8 mouse cellular contexts compared by ENCODE assay signal in the genomic region with DNA sequence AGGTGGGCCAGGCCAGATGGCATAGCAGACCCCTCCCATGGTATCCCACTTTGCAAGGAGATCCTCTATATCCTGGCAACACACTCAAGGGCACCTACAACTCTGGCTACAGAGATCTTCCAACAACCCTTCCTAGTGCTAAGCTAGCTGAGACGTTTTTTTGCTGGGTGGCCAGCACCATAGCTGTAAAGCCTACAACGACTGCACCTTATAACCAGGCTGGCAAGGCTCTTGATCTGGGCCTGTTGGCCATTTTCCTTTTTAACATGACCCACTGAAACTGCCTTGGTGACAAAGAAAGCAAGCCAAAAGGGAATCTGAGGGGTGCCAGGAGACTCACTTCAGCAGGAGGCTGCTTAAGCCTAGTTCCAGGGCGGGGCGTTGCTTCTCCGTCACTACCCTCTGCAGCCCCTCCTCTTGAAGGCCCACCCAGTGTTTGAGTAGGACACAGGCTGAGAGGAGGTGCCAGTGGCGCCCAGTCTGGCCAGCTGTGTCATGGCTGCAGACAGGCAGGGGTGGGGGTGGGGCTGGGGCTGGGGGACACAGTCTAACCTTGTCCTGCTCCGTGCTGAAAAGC. TPM values are rescaled to one million over a fixed set of nuclear protein-coding genes. Genes with fewer than 3 reads are reported as not detected.
DNase-seq lines count a peak whose midpoint lies in the region; ATAC-seq and TF ChIP-seq lines count a peak whose summit lies in the region.

No protein-coding gene starts in this region.

- H3K36me3 ChIP-seq in MEL (ENCODE audit: control insufficient read depth in 1 of 2, insufficient read depth in 2 of 2, low read length in 2 of 2) (peaks cover 0 to 53% of the 10 kb centered on the region in 2 experiments; a peak in 2 of 4 replicates), macrophage (ENCODE audit: inconsistent target) (no peaks in the 10 kb centered on the region)
- H3K36me3 ChIP-seq in intestine, embryonic 16.5 days (ENCODE audit: control insufficient read depth, insufficient read depth, low read length) = no peaks in the 10 kb centered on the region
- H3K36me3 ChIP-seq in stomach, postnatal 0 days (ENCODE audit: control insufficient read depth, insufficient read depth, low read length) = no peaks in the 10 kb centered on the region

- H3K27ac ChIP-seq in MEL (ENCODE audit: control insufficient read depth, low read depth, low read length) (peak overlapping the region; percentile 85), macrophage (peak overlapping the region; percentile 99)
- peak overlapping the region; percentile 54; the same call in 1 of the 2 replicates for H3K27ac ChIP-seq in intestine, embryonic 16.5 days (ENCODE audit: low read length)
- peak overlapping the region; percentile 89 for H3K27ac ChIP-seq in stomach, postnatal 0 days (replicated peaks)

- intact Hi-C loops in gastrocnemius, postnatal 36 days (cut with DNase I) = no loop called here

- WGBS in intestine, embryonic 16.5 days = 44% methylated on average over 7 of the region's 7 CpGs
- 14% methylated on average over 7 of the region's 7 CpGs for WGBS in macrophage (ENCODE audit: missing documents)
- WGBS in stomach, postnatal 0 days = 29% methylated on average over 7 of the region's 7 CpGs

- TF ChIP-seq POLR2A in MEL (IDR thresholded peaks at IDR 0.05; ENCODE audit: control insufficient read depth in 1 of 2, insufficient read depth in 1 of 2, low read depth in 1 of 2, low read length in 2 of 2, poor library complexity in 1 of 2) = peak in 1 of 2 experiments; percentile 48; a peak in 1 of 4 replicates

- peak overlapping the region; percentile 56 for H3K9ac ChIP-seq in MEL (ENCODE audit: control insufficient read depth, low read depth, low read length, poor library complexity, severe bottlenecking)
- peak overlapping the region; percentile 10; the same call in 1 of the 2 replicates for H3K9ac ChIP-seq in intestine, embryonic 16.5 days (ENCODE audit: low read depth, low read length)
- H3K9ac ChIP-seq in stomach, postnatal 0 days (ENCODE audit: low read length) = 0 out of 2 replicates have a peak overlapping the region, but pooled peaks have one; percentile 13

- no peaks in the 10 kb centered on the region for H3K9me3 ChIP-seq in MEL (replicated peaks; ENCODE audit: insufficient read depth, low read length)
- H3K9me3 ChIP-seq in intestine, embryonic 16.5 days (ENCODE audit: control insufficient read depth, low read length) = no peaks in the 10 kb centered on the region
- H3K9me3 ChIP-seq in stomach, postnatal 0 days (ENCODE audit: control insufficient read depth, low read length) = no peaks in the 10 kb centered on the region

- no peak for TF ChIP-seq CTCF in MEL (IDR thresholded peaks at IDR 0.05 in 2 of 3, conservative IDR thresholded peaks at IDR 0.05 in 1 of 3; ENCODE audit: control insufficient read depth in 1 of 3, insufficient read depth in 1 of 3, low read depth in 2 of 3, low read length in 3 of 3, poor library complexity in 1 of 3, severe bottlenecking in 1 of 3)
- TF ChIP-seq CTCF in stomach, postnatal 0 days (IDR thresholded peaks at IDR 0.05; ENCODE audit: low read depth) = no peak

- H3K4me2 ChIP-seq in intestine, embryonic 16.5 days (ENCODE audit: low read depth, low read length) = no peak overlapping the region
- H3K4me2 ChIP-seq in stomach, postnatal 0 days (replicated peaks; ENCODE audit: low read depth) = no peak overlapping the region

- peaks cover 25 to 62% of the 10 kb centered on the region in 2 experiments for H3K4me1 ChIP-seq in MEL (ENCODE audit: control insufficient read depth in 1 of 2, insufficient read depth in 2 of 2, low read length in 2 of 2)
- peaks cover 51% of the 10 kb centered on the region for H3K4me1 ChIP-seq in intestine, embryonic 16.5 days (ENCODE audit: control insufficient read depth, insufficient read depth, low read length)
- H3K4me1 ChIP-seq in stomach, postnatal 0 days (replicated peaks; ENCODE audit: control insufficient read depth, insufficient read depth) = peaks cover 18% of the 10 kb centered on the region

- peak; percentile 16; the same call in 1 of the 2 replicates for ATAC-seq in intestine, embryonic 16.5 days
- ATAC-seq in stomach, postnatal 0 days (ENCODE audit: low FRiP score, low TSS enrichment) = peak; percentile 69
- no peak for ATAC-seq in activated CD4-positive, CD25-positive, alpha-beta regulatory T cell, adult 4 months

- no peak for TF ChIP-seq RAD21 in MEL (IDR thresholded peaks at IDR 0.05; ENCODE audit: low read depth, low read length)

- TF ChIP-seq EP300 in MEL (IDR thresholded peaks at IDR 0.05; ENCODE audit: low read depth in 1 of 2, low read length in 2 of 2) = no peak
- no peak for TF ChIP-seq EP300 in stomach, postnatal 0 days (optimal IDR thresholded peaks at IDR 0.05)

- peak; percentile 65 for DNase-seq in 416B (ENCODE audit: low read depth)
- peak; percentile 80 for DNase-seq in MEL (ENCODE audit: low read depth, low spot score)
- DNase-seq in gastrocnemius, postnatal 36 days = peak; percentile 50 to 66
- DNase-seq in stomach, postnatal 0 days (ENCODE audit: low spot score) = peak; percentile 68
- no peak for DNase-seq in layer of hippocampus, postnatal 10 days (ENCODE audit: low spot score in 2 of 2)

- H3K27me3 ChIP-seq in MEL (ENCODE audit: control insufficient read depth in 1 of 2, insufficient read depth in 2 of 2, low read length in 2 of 2) = no peaks in the 10 kb centered on the region
- no peaks in the 10 kb centered on the region for H3K27me3 ChIP-seq in intestine, embryonic 16.5 days (replicated peaks; ENCODE audit: control insufficient read depth, insufficient read depth, low read length)
- H3K27me3 ChIP-seq in stomach, postnatal 0 days (ENCODE audit: control insufficient read depth, insufficient read depth, low read length) = no peaks in the 10 kb centered on the region

- peak overlapping the region; percentile 24 to 49 for H3K4me3 ChIP-seq in MEL (ENCODE audit: control insufficient read depth in 1 of 2, insufficient read depth in 1 of 2, low read depth in 2 of 2, low read length in 2 of 2)
- H3K4me3 ChIP-seq in intestine, embryonic 16.5 days (ENCODE audit: low read length) = no peak overlapping the region
- H3K4me3 ChIP-seq in macrophage (ENCODE audit: inconsistent target) = no peak overlapping the region
- H3K4me3 ChIP-seq in stomach, postnatal 0 days (ENCODE audit: low read depth, low read length) = no peak overlapping the region

- H3K79me2 ChIP-seq in MEL (ENCODE audit: control insufficient read depth, insufficient read depth, low read length, poor library complexity) (peaks cover 40% of the 10 kb centered on the region), macrophage (ENCODE audit: inconsistent target) (peaks cover 82% of the 10 kb centered on the region)

TF ChIP-seq in MEL, 35 proteins besides CTCF, POLR2A, EP300 and RAD21:
- no peak for TF ChIP-seq ETS1 (IDR thresholded peaks at IDR 0.05; ENCODE audit: low read depth, low read length)
- no peak; the same call in 1 of the 2 replicates for TF ChIP-seq MAZ (IDR thresholded peaks at IDR 0.05; ENCODE audit: low read depth, low read length)
- peak; percentile 14; the same call in 1 of the 2 replicates for TF ChIP-seq ZMIZ1 (IDR thresholded peaks at IDR 0.05; ENCODE audit: low read depth, low read length)
- 0 out of 2 replicates have a peak, but pooled peaks have one; percentile 21 for TF ChIP-seq NELFE (IDR thresholded peaks at IDR 0.05; ENCODE audit: low read depth, low read length)
- TF ChIP-seq TCF12 (IDR thresholded peaks at IDR 0.05; ENCODE audit: low read depth, low read length) = no peak
TF ChIP-seq in MEL: peak in this region for 2.

RNA-seq across cellular contexts. Expression of gene E030018B13Rik, which starts 4.3 kb away (rescaled TPM):
- total RNA-seq in MEL (2012; rRNA removed) = not detected in 2 replicates
- polyA plus RNA-seq in MEL (2012; ENCODE audit: insufficient read depth in 1 of 2, insufficient read length in 2 of 2, low read depth in 1 of 2, low replicate concordance in 2 of 2, missing spikeins in 1 of 2) = under 1 TPM in 1 of 2 experiments, not detected in 1; 0.07 TPM
- not detected for total RNA-seq in gastrocnemius, postnatal 36 days (2021)
- polyA plus RNA-seq in intestine, embryonic 16.5 days (2015; fragmentation: Nextera tagmentation; extraction: Ambion mirVana) = not detected in 2 replicates
- not detected for total RNA-seq in macrophage (2018; cell fraction: chromatin; rRNA removed)
- total RNA-seq in macrophage (2018; cell fraction: cytosol; rRNA removed) = not detected
- under 1 TPM in 1 of 26 experiments, not detected in 25; 0.57 TPM for total RNA-seq in macrophage (2018; cell fraction: nucleus; rRNA removed)
- not detected in 3 replicates for polyA plus RNA-seq in macrophage (2018)
- not detected in 2 replicates for polyA plus RNA-seq in stomach, postnatal 0 days (2015; fragmentation: Nextera tagmentation; extraction: Ambion mirVana)
- not detected for total RNA-seq in layer of hippocampus, postnatal 10 days (2021)
- under 1 TPM in 1 of 2 experiments, not detected in 1; 0.56 TPM for polyA plus RNA-seq in activated CD4-positive, CD25-positive, alpha-beta regulatory T cell, adult 4 months (2017; shearing (Covaris generic))

RNA-seq across cellular contexts. Expression of gene Klf13, which starts 26.4 kb away (rescaled TPM):
- total RNA-seq in MEL (2012; rRNA removed) = 20.5 and 21.6 TPM in 2 replicates
- polyA plus RNA-seq in MEL (2012; ENCODE audit: insufficient read depth in 1 of 2, insufficient read length in 2 of 2, low read depth in 1 of 2, low replicate concordance in 2 of 2, missing spikeins in 1 of 2) (100 to 1,000 TPM in 1 of 2 experiments, 10 to 100 TPM in 1; 26.9 to 118 TPM), macrophage (2018) (20.8 to 38.0 TPM (median 22.5 TPM) in 3 replicates)
- 10 to 100 TPM; 42.3 to 47.7 TPM for total RNA-seq in gastrocnemius, postnatal 36 days (2021)
- 23.1 and 23.3 TPM in 2 replicates for polyA plus RNA-seq in intestine, embryonic 16.5 days (2015; fragmentation: Nextera tagmentation; extraction: Ambion mirVana)
- total RNA-seq in macrophage (2018; cell fraction: chromatin; rRNA removed) = 100 to 1,000 TPM in 19 of 26 experiments, 10 to 100 TPM in 7; 57.4 to 205 (median 131) TPM
- 10 to 100 TPM; 37.1 to 73.4 (median 56.6) TPM for total RNA-seq in macrophage (2018; cell fraction: cytosol; rRNA removed)
- 100 to 1,000 TPM in 12 of 26 experiments, 10 to 100 TPM in 14; 55.9 to 254 (median 96.4) TPM for total RNA-seq in macrophage (2018; cell fraction: nucleus; rRNA removed)
- 25.0 and 26.9 TPM in 2 replicates for polyA plus RNA-seq in stomach, postnatal 0 days (2015; fragmentation: Nextera tagmentation; extraction: Ambion mirVana)
- total RNA-seq in layer of hippocampus, postnatal 10 days (2021) = 100 to 1,000 TPM; 129 to 136 TPM
- polyA plus RNA-seq in activated CD4-positive, CD25-positive, alpha-beta regulatory T cell, adult 4 months (2017; shearing (Covaris generic)) = 100 to 1,000 TPM; 153 to 178 TPM

Comparison
In these comparisons a context has a peak if more than half of its experiments do, and no peak if none do; other contexts are left out.
1. DNase-seq: peak in 416B (single experiment), MEL (single experiment), gastrocnemius, postnatal 36 days (2 of 2) and stomach, postnatal 0 days (single experiment); none in layer of hippocampus, postnatal 10 days (0 of 2).
2. H3K4me3 ChIP-seq: peak in MEL (2 of 2); none in intestine, embryonic 16.5 days (single experiment), macrophage (single experiment) and stomach, postnatal 0 days (single experiment).
3. Peak in every context shown above with its lines, with median percentiles within 50 percentile points of each other: H3K27ac ChIP-seq and H3K9ac ChIP-seq.